Mouse (Mus musculus) lung, adult 18-20 months (tissue): ENCODE data around the gene Gm20835.
"Not testable (repeated sequence)": the region's sequence is repeated elsewhere in the genome, so short reads cannot be mapped to it uniquely, and the experiment has no call there.

Source experiments
- DNase-seq, 2 experiments: peaks; one replicate each; pipeline ENCODE4 v3.0.0; 2022; ENCODE audit warnings: mixed read lengths in 2 of 2

Gm20835 gene

GRCm38 (mm10) chrY:36735190-36735589, at the start of gene Gm20835:
Gene Gm20835, minus strand, starts transcription at chrY:36735290.
- not testable (repeated sequence) for DNase-seq
